ENCODE assay signal across 13 mouse cellular contexts in the genomic region with DNA sequence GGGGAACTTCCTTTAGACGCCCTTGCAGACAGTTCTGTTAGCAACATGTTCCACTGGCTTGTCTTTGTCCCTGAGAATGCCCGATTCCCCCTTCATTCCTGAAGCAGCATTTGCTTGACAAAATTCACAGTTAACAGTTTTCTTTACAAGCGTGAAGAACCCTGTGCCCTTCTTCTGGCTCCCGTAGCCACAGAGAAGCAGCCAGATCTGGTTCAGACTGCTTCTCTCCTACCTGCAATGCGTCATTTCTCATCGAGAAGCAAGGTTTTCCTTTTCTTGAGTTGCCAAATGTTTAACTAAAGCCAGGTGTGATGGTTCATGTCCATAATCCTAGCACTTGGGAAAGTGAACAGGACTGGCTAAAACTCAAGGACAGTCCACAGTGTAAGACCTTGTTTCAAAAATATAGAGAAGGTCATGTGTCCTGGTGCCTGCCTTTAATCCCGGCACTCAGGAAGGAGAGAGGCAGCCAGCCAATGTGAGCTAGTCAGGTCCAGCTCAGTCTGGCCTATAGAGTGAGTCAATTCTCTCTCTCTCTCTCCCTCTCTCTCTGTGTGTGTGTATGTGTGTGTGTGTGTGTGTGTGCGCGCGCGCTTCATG. TPM values are rescaled to one million over a fixed set of nuclear protein-coding genes. Genes with fewer than 3 reads are reported as not detected.
DNase-seq lines count a peak whose midpoint lies in the region; ATAC-seq lines count a peak whose summit lies in the region.
"Had no signal": no experiment of that assay in that cellular context is flagged by ENCODE, and none has a peak within 500 bp of the region (broad histone marks: within the 10 kb centered on the region; RNA-seq: fewer than 3 reads in every experiment).

No protein-coding gene starts in this region.

- no peak overlapping the region for H3K4me2 ChIP-seq in embryonic facial prominence, embryonic 14.5 days (ENCODE audit: low read depth, low read length)
- no peak overlapping the region for H3K4me2 ChIP-seq in forebrain, embryonic 16.5 days (ENCODE audit: low read length)
- H3K4me2 ChIP-seq in midbrain, embryonic 11.5 days = no peak overlapping the region
- H3K4me2 ChIP-seq: liver, embryonic 11.5 days; stomach, embryonic 15.5 days had no signal

- ATAC-seq in embryonic facial prominence, embryonic 14.5 days (ENCODE audit: low read depth) = no peak
- ATAC-seq in forebrain, embryonic 16.5 days = no peak
- ATAC-seq in midbrain, embryonic 11.5 days (ENCODE audit: low FRiP score) = no peak
- ATAC-seq: hindbrain, embryonic 16.5 days had no signal

- no peaks in the 10 kb centered on the region for H3K9me3 ChIP-seq in embryonic facial prominence, embryonic 14.5 days (ENCODE audit: control insufficient read depth, low read length)
- H3K9me3 ChIP-seq in embryonic facial prominence, embryonic 10.5 days = no peaks in the 10 kb centered on the region
- no peaks in the 10 kb centered on the region for H3K9me3 ChIP-seq in forebrain, embryonic 16.5 days (ENCODE audit: control insufficient read depth, low read length)
- H3K9me3 ChIP-seq in midbrain, embryonic 11.5 days (ENCODE audit: control insufficient read depth, low read length) = no peaks in the 10 kb centered on the region
- H3K9me3 ChIP-seq: stomach, embryonic 15.5 days had no signal

- peak; percentile 25 for DNase-seq in embryonic facial prominence, embryonic 14.5 days (ENCODE audit: low spot score)
- no peak for DNase-seq in embryonic facial prominence, embryonic 10.5 days (ENCODE audit: low spot score)
- peak; percentile 42 for DNase-seq in left cerebral cortex, postnatal 4 days
- no peak for DNase-seq in left cerebral cortex, adult 9 months (ENCODE audit: low spot score in 2 of 2)
- peak; percentile 60 to 70 for DNase-seq in kidney, postnatal 36 days
- no peak for DNase-seq in midbrain, embryonic 11.5 days (ENCODE audit: low spot score, missing footprints)
- no peak for DNase-seq in right cerebral cortex, adult 18-20 months
- DNase-seq: layer of hippocampus, postnatal 36 days had no signal

- no peak overlapping the region for H3K4me3 ChIP-seq in embryonic facial prominence, embryonic 14.5 days (ENCODE audit: low read depth, low read length)
- no peak overlapping the region for H3K4me3 ChIP-seq in embryonic facial prominence, embryonic 10.5 days
- no peak overlapping the region for H3K4me3 ChIP-seq in forebrain, embryonic 16.5 days (replicated peaks; ENCODE audit: low read length)
- no peak overlapping the region for H3K4me3 ChIP-seq in midbrain, embryonic 11.5 days (ENCODE audit: low read depth, low read length)
- H3K4me3 ChIP-seq: stomach, embryonic 15.5 days had no signal

- no peaks in the 10 kb centered on the region for H3K27me3 ChIP-seq in embryonic facial prominence, embryonic 14.5 days (replicated peaks; ENCODE audit: control insufficient read depth, insufficient read depth, low read length)
- no peaks in the 10 kb centered on the region for H3K27me3 ChIP-seq in embryonic facial prominence, embryonic 10.5 days (replicated peaks; ENCODE audit: low read depth, poor library complexity, severe bottlenecking)
- no peaks in the 10 kb centered on the region for H3K27me3 ChIP-seq in forebrain, embryonic 16.5 days (replicated peaks; ENCODE audit: control insufficient read depth, insufficient read depth, low read length)
- H3K27me3 ChIP-seq in midbrain, embryonic 11.5 days (ENCODE audit: control insufficient read depth, insufficient read depth, low read length) = no peaks in the 10 kb centered on the region
- H3K27me3 ChIP-seq: stomach, embryonic 15.5 days had no signal

- WGBS in embryonic facial prominence, embryonic 14.5 days = 80% methylated on average over 10 of the region's 11 CpGs
- WGBS in embryonic facial prominence, embryonic 10.5 days = 91% methylated on average over 11 of the region's 11 CpGs
- WGBS in forebrain, embryonic 16.5 days = 79% methylated on average over 11 of the region's 11 CpGs
- 92% methylated on average over 11 of the region's 11 CpGs for WGBS in midbrain, embryonic 11.5 days

- intact Hi-C loops in left cerebral cortex, postnatal 4 days (cut with DNase I) = loop anchor here (10.0 kb wide), 1 partner anchor 152 kb away; a partner anchor contains a TSS

- H3K9ac ChIP-seq in embryonic facial prominence, embryonic 14.5 days (ENCODE audit: low read depth, low read length) = no peak overlapping the region
- H3K9ac ChIP-seq in forebrain, embryonic 16.5 days (replicated peaks; ENCODE audit: low read depth, low read length) = no peak overlapping the region
- H3K9ac ChIP-seq in midbrain, embryonic 11.5 days (ENCODE audit: low read length) = no peak overlapping the region
- H3K9ac ChIP-seq: stomach, embryonic 15.5 days had no signal

- no peaks in the 10 kb centered on the region for H3K36me3 ChIP-seq in embryonic facial prominence, embryonic 14.5 days (ENCODE audit: control insufficient read depth, insufficient read depth, low read length)
- H3K36me3 ChIP-seq in embryonic facial prominence, embryonic 10.5 days (replicated peaks) = 0 out of 2 replicates have a peak, but pooled peaks cover 4% of the 10 kb centered on the region
- H3K36me3 ChIP-seq in forebrain, embryonic 16.5 days (ENCODE audit: control insufficient read depth, insufficient read depth) = no peaks in the 10 kb centered on the region
- no peaks in the 10 kb centered on the region for H3K36me3 ChIP-seq in midbrain, embryonic 11.5 days (ENCODE audit: control insufficient read depth, insufficient read depth, low read length)
- H3K36me3 ChIP-seq: stomach, embryonic 15.5 days had no signal

- peaks cover 13% of the 10 kb centered on the region for H3K4me1 ChIP-seq in embryonic facial prominence, embryonic 14.5 days (ENCODE audit: control insufficient read depth, insufficient read depth, low read length)
- H3K4me1 ChIP-seq in embryonic facial prominence, embryonic 10.5 days = peaks cover 22% of the 10 kb centered on the region
- H3K4me1 ChIP-seq in forebrain, embryonic 16.5 days (replicated peaks; ENCODE audit: control insufficient read depth, insufficient read depth, low read length) = peaks cover 34% of the 10 kb centered on the region
- peaks cover 12% of the 10 kb centered on the region for H3K4me1 ChIP-seq in midbrain, embryonic 11.5 days (ENCODE audit: control insufficient read depth, insufficient read depth, low read length)

- peak overlapping the region; percentile 44; the same call in 1 of the 2 replicates for H3K27ac ChIP-seq in embryonic facial prominence, embryonic 14.5 days (replicated peaks; ENCODE audit: low read depth, low read length)
- no peak overlapping the region for H3K27ac ChIP-seq in embryonic facial prominence, embryonic 10.5 days (replicated peaks)
- peak overlapping the region; percentile 85 for H3K27ac ChIP-seq in forebrain, embryonic 16.5 days (ENCODE audit: low read length)
- no peak overlapping the region for H3K27ac ChIP-seq in midbrain, embryonic 11.5 days (ENCODE audit: low read depth, low read length)
- H3K27ac ChIP-seq: macrophage; stomach, embryonic 15.5 days had no signal

RNA-seq across cellular contexts. Expression of a gene that starts 3.2 kb away (rescaled TPM):
- 22.8 and 26.1 TPM in 2 replicates for polyA plus RNA-seq in embryonic facial prominence, embryonic 14.5 days (2014; fragmentation: Nextera tagmentation; extraction: Ambion mirVana)
- polyA plus RNA-seq in embryonic facial prominence, embryonic 10.5 days (2016; fragmentation: Nextera tagmentation; extraction: Ambion mirVana) = 7.3 and 9.0 TPM in 2 replicates
- total RNA-seq in left cerebral cortex, postnatal 4 days (2021) = 100 to 1,000 TPM; 366 to 388 TPM
- polyA plus RNA-seq in forebrain, embryonic 16.5 days (2015; fragmentation: Nextera tagmentation; extraction: Ambion mirVana) = 208 and 245 TPM in 2 replicates
- polyA plus RNA-seq in midbrain, embryonic 11.5 days (2014; fragmentation: Nextera tagmentation; extraction: Ambion mirVana) = 19.5 and 20.2 TPM in 2 replicates

RNA-seq across cellular contexts. Expression of a gene that starts 3.4 kb away (rescaled TPM):
- polyA plus RNA-seq in embryonic facial prominence, embryonic 14.5 days (2014; fragmentation: Nextera tagmentation; extraction: Ambion mirVana) = 5.2 and 5.8 TPM in 2 replicates
- polyA plus RNA-seq in embryonic facial prominence, embryonic 10.5 days (2016; fragmentation: Nextera tagmentation; extraction: Ambion mirVana) = 9.6 and 10.6 TPM in 2 replicates
- total RNA-seq in left cerebral cortex, postnatal 4 days (2021) = 10 to 100 TPM in 1 of 2 experiments, 1 to 10 TPM in 1; 7.8 to 11.4 TPM
- polyA plus RNA-seq in forebrain, embryonic 16.5 days (2015; fragmentation: Nextera tagmentation; extraction: Ambion mirVana) = 2.7 and 3.3 TPM in 2 replicates
- polyA plus RNA-seq in midbrain, embryonic 11.5 days (2014; fragmentation: Nextera tagmentation; extraction: Ambion mirVana) = 5.2 and 5.3 TPM in 2 replicates

RNA-seq across cellular contexts. Expression of a gene that starts 53.9 kb away (rescaled TPM):
- polyA plus RNA-seq in embryonic facial prominence, embryonic 14.5 days (2014; fragmentation: Nextera tagmentation; extraction: Ambion mirVana) = 56.3 and 59.5 TPM in 2 replicates
- polyA plus RNA-seq in embryonic facial prominence, embryonic 10.5 days (2016; fragmentation: Nextera tagmentation; extraction: Ambion mirVana) = 50.5 and 50.6 TPM in 2 replicates
- total RNA-seq in left cerebral cortex, postnatal 4 days (2021) = 10 to 100 TPM; 77.1 to 81.6 TPM
- polyA plus RNA-seq in forebrain, embryonic 16.5 days (2015; fragmentation: Nextera tagmentation; extraction: Ambion mirVana) = 56.3 and 60.7 TPM in 2 replicates
- polyA plus RNA-seq in midbrain, embryonic 11.5 days (2014; fragmentation: Nextera tagmentation; extraction: Ambion mirVana) = 41.9 and 44.6 TPM in 2 replicates

Comparison
In these comparisons a context has a peak if more than half of its experiments do, and no peak if none do; other contexts are left out.
1. DNase-seq: peak in embryonic facial prominence, embryonic 14.5 days (single experiment), left cerebral cortex, postnatal 4 days (single experiment) and kidney, postnatal 36 days (2 of 2); none in embryonic facial prominence, embryonic 10.5 days (single experiment), left cerebral cortex, adult 9 months (0 of 2), midbrain, embryonic 11.5 days (single experiment) and right cerebral cortex, adult 18-20 months (single experiment).
2. H3K27ac ChIP-seq: peak in embryonic facial prominence, embryonic 14.5 days (single experiment) and forebrain, embryonic 16.5 days (single experiment); none in embryonic facial prominence, embryonic 10.5 days (single experiment) and midbrain, embryonic 11.5 days (single experiment).